Mouse (Mus musculus) embryonic fibroblast, embryonic 13.5 days (primary cell): Measurements from ENCODE around the gene B3gat1.

Experiments used
- CTCF ChIP-seq: IDR thresholded peaks from 2 replicates; pipeline ENCODE4 v1.5.1; 2011; ENCODE audit warnings: mild to moderate bottlenecking, control low read depth, low read length, moderate library complexity, borderline replicate concordance; ENCODE audit not compliant: insufficient read depth
- POLR2A ChIP-seq: IDR thresholded peaks from 2 replicates; pipeline ENCODE4 v1.6.1; 2011; ENCODE audit warnings: low read depth, mild to moderate bottlenecking, control low read depth, low read length, moderate library complexity

GRCm38 (mm10) chr9:26698286-26698685, 35.2 kb upstream of the B3gat1 start:
- TF ChIP-seq CTCF (no peak), POLR2A (no peak)
